Mouse (Mus musculus) limb, embryonic 12.5 days (tissue): ENCODE data around the gene Smyd5. TPM values are rescaled to one million over a fixed set of nuclear protein-coding genes. Genes with fewer than 3 reads are reported as not detected.

Experiments
- ATAC-seq: fragments of 200-750 bp; cut with Nextera tagmentation; 2 replicates; pipeline ENCODE4 v1.8.0; 2017; ENCODE audit warnings: low read depth, moderate TSS enrichment; ENCODE audit not compliant: insufficient number of reproducible peaks, insufficient read depth, low FRiP score, low TSS enrichment
- H3K27ac ChIP-seq: fragments of 300-500 bp; sonication (generic); 2 replicates; pipeline ENCODE4 v1.5.1; 2016; ENCODE audit warnings: mild to moderate bottlenecking, moderate library complexity
- H3K27me3 ChIP-seq: fragments of 300-500 bp; sonication (generic); 2 replicates; pipeline ENCODE4 v1.6.1; 2016; ENCODE audit warnings: mild to moderate bottlenecking, moderate library complexity
- H3K36me3 ChIP-seq: fragments of 300-500 bp; sonication (generic); 2 replicates; pipeline ENCODE4 v1.6.1; 2016; ENCODE audit warnings: mild to moderate bottlenecking, moderate library complexity
- H3K4me1 ChIP-seq: fragments of 300-500 bp; sonication (generic); replicated peaks from 2 replicates; pipeline ENCODE4 v1.6.1; 2016
- H3K4me2 ChIP-seq: fragments of 300-500 bp; sonication (generic); 2 replicates; pipeline ENCODE4 v1.6.1; 2016; ENCODE audit warnings: mild to moderate bottlenecking, moderate library complexity
- H3K4me3 ChIP-seq: fragments of 300-500 bp; sonication (generic); replicated peaks from 2 replicates; pipeline ENCODE4 v1.5.1; 2016; ENCODE audit warnings: mild to moderate bottlenecking
- H3K9ac ChIP-seq: fragments of 300-500 bp; sonication (generic); replicated peaks from 2 replicates; pipeline ENCODE4 v1.6.1; 2016; ENCODE audit warnings: mild to moderate bottlenecking, moderate library complexity
- H3K9me3 ChIP-seq: fragments of 300-500 bp; sonication (generic); 2 replicates; pipeline ENCODE4 v1.6.1; 2016; ENCODE audit warnings: mild to moderate bottlenecking, moderate library complexity
- WGBS: fragments of 180-500 bp; shearing (Covaris S2); methylation state at CpG from one replicate; pipeline ENCODE4 v1.1.7; 2016; 5-methylcytosine and 5-hydroxymethylcytosine counted together
- polyA plus RNA-seq: library from polyadenylated mRNA; unstranded; fragments of >200 nt; fragmentation: Nextera tagmentation; extraction: Ambion mirVana; gene quantifications from 2 replicates; pipeline ENCODE4 v1.2.1, GENCODE M21; 2016

The Smyd5 gene
- 65.2 and 66.2 TPM in 2 replicates for polyA plus RNA-seq

DNA sequence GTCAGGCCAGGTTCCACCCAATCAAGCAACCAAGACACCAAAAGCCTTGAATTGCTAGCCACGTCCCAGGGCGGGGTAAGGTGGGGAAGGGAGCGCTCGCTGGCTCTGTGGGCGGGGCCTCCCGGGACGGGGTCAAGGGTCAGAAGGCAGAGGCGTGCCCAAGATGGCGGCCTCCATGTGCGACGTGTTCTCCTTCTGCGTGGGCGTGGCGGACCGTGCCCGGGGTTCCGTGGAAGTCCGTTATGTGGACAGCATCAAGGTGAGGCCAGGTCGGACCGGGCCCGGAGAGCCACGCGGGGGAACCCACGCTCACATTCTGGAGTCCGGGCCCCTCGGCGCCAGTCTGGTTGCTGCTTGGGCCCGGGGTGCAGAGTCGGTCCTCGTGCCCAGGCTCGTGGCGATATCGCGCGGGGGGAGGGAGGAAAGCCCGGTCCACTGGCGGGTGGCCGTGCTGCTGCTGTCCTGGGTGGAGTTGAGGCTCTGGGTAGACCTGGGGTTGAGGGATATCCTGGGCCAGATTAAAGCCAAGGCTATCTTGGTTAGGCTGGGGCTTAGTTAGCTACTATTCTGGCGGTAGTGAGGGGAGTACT, at the start of gene Smyd5:
Gene Smyd5 (plus strand): TSS at position 148 of the 590 bp plus-strand sequence.
- ATAC-seq: peak; percentile 81
- Histone ChIP-seq H3K27ac (peak within 1 kb of the TSS; percentile 35; the same call in 1 of the 2 replicates), H3K4me2 (peak within 1 kb of the TSS; percentile 76), H3K27me3 (peaks cover 13% of the 10 kb centered on the region), H3K4me1 (no peaks in the 10 kb centered on the region; the same call in 1 of the 2 replicates), H3K9me3 (no peaks in the 10 kb centered on the region), H3K4me3 (peak within 1 kb of the TSS; percentile 92), H3K36me3 (no peaks in the 10 kb centered on the region), H3K9ac (peak within 1 kb of the TSS; percentile 81)
- WGBS: under 1% methylated on average over 39 of the region's 39 CpGs

DNA sequence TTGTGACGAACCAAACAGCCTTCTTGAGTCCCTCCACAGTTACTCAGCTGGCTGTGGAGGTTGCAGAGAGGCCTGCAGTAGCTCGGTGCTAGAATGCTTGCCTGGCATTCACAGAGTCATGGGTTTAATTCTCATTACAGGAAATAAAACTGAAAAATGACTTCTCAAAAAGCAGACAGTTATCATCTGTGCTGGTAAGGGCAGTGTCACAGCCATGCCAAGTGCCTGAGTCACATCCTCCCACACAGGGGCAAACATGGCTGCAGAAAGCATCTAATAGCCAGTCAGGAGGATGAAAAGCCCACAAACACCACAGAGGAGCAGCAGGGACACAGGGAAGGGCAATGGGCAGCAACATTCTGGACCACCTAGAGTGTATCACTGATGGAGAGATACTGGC, 49.0 kb upstream of the Smyd5 start:
- H3K4me3 ChIP-seq: no peak overlapping the region
- 84% methylated on average over 2 of the region's 2 CpGs for WGBS
- no peak overlapping the region for H3K27ac ChIP-seq
- H3K9me3 ChIP-seq: no peaks in the 10 kb centered on the region
- peaks cover 14% of the 10 kb centered on the region for H3K27me3 ChIP-seq
- no peak overlapping the region for H3K4me2 ChIP-seq
- ATAC-seq: no peak
- no peaks in the 10 kb centered on the region for H3K36me3 ChIP-seq
- no peak overlapping the region for H3K9ac ChIP-seq
- peaks cover 7% of the 10 kb centered on the region for H3K4me1 ChIP-seq

DNA sequence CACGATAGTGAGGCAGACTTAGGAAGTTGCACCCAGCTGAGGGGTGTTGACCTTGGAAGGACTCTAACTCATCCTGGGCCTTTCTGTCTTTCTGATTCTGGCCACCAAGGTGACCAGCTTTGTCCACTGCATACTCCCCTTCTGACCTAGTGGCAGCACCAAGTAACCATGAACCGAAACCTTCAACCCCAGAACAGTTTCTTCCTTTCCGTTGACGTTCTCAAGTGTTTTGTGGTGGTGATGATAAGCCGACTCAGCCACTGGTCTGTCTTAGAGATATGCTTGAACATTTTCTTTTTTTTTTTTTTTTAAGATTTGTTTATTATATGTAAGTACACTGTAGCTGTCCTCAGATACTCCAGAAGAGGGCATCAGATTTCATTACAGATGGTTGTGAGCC, 43.2 kb upstream of the Smyd5 start:
- no peak for ATAC-seq
- Histone ChIP-seq H3K36me3 (no peaks in the 10 kb centered on the region), H3K4me3 (no peak overlapping the region), H3K27me3 (peaks cover 32% of the 10 kb centered on the region), H3K27ac (no peak overlapping the region), H3K9me3 (no peaks in the 10 kb centered on the region), H3K4me1 (no peaks in the 10 kb centered on the region), H3K4me2 (no peak overlapping the region), H3K9ac (no peak overlapping the region)
- WGBS: 76% methylated on average over 5 of the region's 5 CpGs

DNA sequence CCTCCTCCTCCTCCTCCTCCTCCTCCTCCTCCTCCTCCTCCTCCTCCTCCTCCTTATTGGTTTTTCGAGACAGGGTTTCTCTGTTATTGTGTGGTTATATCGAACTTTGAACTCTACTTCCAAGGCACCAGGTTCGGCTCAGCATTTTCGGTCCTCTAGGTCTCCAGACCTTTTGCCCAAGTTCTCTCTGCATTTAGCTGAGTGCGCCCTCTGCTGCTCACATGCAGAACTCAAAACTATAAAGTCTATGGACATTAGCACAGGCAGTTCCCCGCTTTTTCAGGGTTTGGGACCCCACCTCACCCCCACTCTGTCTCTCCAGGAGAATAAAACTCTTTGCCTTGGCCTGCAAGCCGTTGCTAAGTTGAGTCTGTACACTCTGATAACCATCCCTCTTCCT, 40.0 kb upstream of the Smyd5 start:
- H3K36me3 ChIP-seq: no peaks in the 10 kb centered on the region
- no peaks in the 10 kb centered on the region for H3K9me3 ChIP-seq
- WGBS: 30% methylated on average over 6 of the region's 7 CpGs
- no peak overlapping the region for H3K4me2 ChIP-seq
- H3K27ac ChIP-seq: no peak overlapping the region
- no peak overlapping the region for H3K9ac ChIP-seq
- H3K4me1 ChIP-seq: no peaks in the 10 kb centered on the region
- peaks cover 20% of the 10 kb centered on the region for H3K27me3 ChIP-seq
- H3K4me3 ChIP-seq: no peak overlapping the region
- no peak for ATAC-seq

DNA sequence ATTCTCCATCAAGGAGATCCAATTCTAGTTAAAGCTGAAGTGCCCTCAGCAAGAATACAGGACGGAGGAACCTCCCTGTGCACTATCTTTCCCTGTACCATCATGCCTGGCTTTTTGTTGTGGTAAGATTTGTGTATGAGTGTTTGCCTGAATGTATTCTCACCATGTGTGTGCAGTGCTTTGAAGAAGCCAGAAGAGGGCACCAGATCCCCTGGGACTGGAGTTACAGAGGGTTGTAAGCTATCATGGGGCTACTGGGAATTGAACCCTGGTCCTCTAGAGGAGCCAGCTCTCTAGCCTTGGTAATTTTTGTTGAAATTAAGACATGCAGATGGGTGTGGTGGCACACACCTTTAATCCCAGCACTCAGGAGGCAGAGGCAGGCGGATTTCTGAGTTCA, 36.4 kb upstream of the Smyd5 start:
- Histone ChIP-seq H3K4me2 (no peak overlapping the region), H3K4me1 (peaks cover 6% of the 10 kb centered on the region), H3K9ac (no peak overlapping the region), H3K27ac (no peak overlapping the region), H3K4me3 (no peak overlapping the region), H3K27me3 (peaks cover 10% of the 10 kb centered on the region), H3K9me3 (no peaks in the 10 kb centered on the region), H3K36me3 (no peaks in the 10 kb centered on the region)
- ATAC-seq: no peak
- WGBS: 82% methylated on average over 2 of the region's 2 CpGs

DNA sequence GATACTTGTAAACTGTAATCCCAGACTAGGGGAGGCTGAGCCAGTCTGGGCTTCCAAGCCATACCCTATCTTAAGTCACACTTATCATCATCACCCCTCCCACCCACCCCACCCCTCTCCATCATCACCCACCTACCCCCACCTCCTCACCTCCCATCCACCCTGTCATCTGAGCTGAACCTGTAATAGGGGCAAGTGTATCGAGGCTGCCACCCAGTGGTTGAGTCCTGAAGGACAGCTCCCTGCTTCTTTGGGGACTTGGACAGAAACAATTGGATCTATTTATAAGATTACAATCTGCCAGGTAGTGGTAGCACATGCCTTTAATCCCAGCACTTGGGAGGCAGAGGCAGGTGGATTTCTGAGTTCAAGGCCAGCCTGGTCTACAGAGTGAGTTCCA, 34.6 kb upstream of the Smyd5 start:
- H3K9me3 ChIP-seq: no peaks in the 10 kb centered on the region
- H3K27me3 ChIP-seq: peaks cover 4% of the 10 kb centered on the region
- no peak for ATAC-seq
- no peak overlapping the region for H3K4me2 ChIP-seq
- no peak overlapping the region for H3K9ac ChIP-seq
- no peaks in the 10 kb centered on the region for H3K36me3 ChIP-seq
- WGBS: 50% methylated on average over 1 of the region's 1 CpGs
- peaks cover 6% of the 10 kb centered on the region for H3K4me1 ChIP-seq
- no peak overlapping the region for H3K4me3 ChIP-seq
- H3K27ac ChIP-seq: no peak overlapping the region

DNA sequence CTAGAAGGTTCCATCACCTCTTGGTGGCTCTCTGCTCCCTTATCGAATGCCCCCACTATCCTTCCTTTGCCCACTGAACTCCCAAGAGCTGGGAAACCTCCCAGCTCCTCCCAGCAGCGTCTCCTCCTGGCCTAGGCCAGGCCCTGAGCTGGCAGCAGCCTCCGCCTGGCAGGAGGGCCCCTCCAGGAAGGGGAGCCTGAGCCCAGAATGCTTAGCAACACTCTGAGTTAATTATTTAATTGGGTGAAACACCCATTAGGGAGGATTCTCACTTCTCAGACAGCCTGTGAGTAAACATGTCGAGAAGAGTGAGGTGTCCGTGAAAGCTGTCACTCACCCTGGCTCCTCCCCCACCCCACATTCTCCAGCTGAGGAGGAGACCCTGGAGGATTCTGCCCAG, 32.1 kb upstream of the Smyd5 start:
- H3K9ac ChIP-seq: no peak overlapping the region
- H3K4me1 ChIP-seq: peaks cover 6% of the 10 kb centered on the region
- H3K9me3 ChIP-seq: no peaks in the 10 kb centered on the region
- no peak overlapping the region for H3K27ac ChIP-seq
- no peaks in the 10 kb centered on the region for H3K36me3 ChIP-seq
- no peak for ATAC-seq
- no peak overlapping the region for H3K4me3 ChIP-seq
- peaks cover 8% of the 10 kb centered on the region for H3K27me3 ChIP-seq
- WGBS: 21% methylated on average over 5 of the region's 5 CpGs
- H3K4me2 ChIP-seq: no peak overlapping the region

DNA sequence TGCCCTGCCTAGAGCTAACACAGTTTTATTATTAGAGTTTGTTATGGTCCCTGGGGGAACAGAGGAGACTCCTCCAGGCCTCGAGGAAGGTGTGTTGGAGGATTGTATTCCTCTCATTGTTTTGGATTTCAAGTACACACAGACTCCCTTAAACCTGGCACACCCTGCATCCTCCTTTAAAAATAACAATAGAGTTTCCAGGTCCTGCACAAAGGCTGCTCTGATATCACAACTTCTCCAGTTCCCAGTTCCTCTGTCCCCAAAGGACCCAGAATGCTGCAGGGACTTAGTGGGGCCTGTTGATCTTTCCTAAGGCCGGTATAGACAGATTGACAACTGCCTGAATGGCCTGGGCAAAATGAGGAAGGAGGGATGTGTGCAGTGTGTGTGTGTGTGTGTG, 29.2 kb upstream of the Smyd5 start:
- Histone ChIP-seq H3K4me3 (no peak overlapping the region), H3K4me2 (no peak overlapping the region), H3K9ac (no peak overlapping the region), H3K9me3 (no peaks in the 10 kb centered on the region), H3K36me3 (no peaks in the 10 kb centered on the region), H3K4me1 (peaks cover 6% of the 10 kb centered on the region), H3K27ac (no peak overlapping the region), H3K27me3 (peaks cover 36% of the 10 kb centered on the region)
- no peak for ATAC-seq
- 47% methylated on average over 2 of the region's 2 CpGs for WGBS

DNA sequence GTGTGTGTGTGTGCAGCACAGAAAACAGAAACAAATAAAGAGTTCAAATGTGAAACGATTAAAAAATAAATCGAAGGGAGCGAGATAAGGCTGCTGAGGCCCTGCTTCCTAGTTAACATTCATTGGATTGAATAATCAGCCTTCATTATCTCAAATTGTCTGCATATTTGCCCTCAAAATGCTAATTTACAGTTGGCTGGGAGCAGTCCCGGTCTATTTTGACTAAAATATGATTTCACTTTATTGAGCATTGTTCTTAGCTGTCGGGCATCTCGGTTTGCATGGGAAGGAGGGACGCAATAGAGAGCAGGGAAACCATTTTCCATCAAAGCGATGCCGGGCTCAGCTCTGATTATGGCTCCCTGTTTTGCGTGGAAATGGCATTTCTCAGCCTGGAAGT, 28.8 kb upstream of the Smyd5 start:
- no peak for ATAC-seq
- Histone ChIP-seq H3K36me3 (no peaks in the 10 kb centered on the region), H3K4me3 (no peak overlapping the region), H3K9me3 (no peaks in the 10 kb centered on the region), H3K27ac (no peak overlapping the region), H3K4me2 (no peak overlapping the region), H3K27me3 (peaks cover 40% of the 10 kb centered on the region), H3K9ac (no peak overlapping the region), H3K4me1 (peaks cover 6% of the 10 kb centered on the region)
- 84% methylated on average over 10 of the region's 10 CpGs for WGBS

DNA sequence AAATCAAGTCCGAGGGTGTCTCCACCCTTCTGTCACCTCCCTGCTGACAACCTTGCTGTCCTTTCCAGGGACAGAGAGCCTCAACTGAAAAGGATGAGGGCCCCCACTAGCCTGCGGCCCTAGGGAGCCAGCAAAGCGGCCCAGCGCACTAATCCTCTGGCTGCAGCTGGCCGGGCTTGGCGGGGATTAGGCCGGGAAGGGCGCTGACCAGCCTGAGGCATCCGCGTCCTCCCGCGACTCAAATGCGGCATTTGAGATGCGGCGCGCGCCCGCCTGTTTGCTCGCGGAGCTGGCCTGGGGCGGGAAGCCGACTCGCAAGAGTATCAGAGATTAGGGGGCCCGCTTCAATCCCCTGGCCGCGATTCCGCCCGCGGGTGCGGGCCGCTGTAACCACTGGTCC, 22.8 kb upstream of the Smyd5 start:
- ATAC-seq: no peak
- Histone ChIP-seq H3K36me3 (no peaks in the 10 kb centered on the region), H3K4me3 (peak overlapping the region; percentile 20; the same call in 1 of the 2 replicates), H3K27me3 (peaks cover 66% of the 10 kb centered on the region), H3K27ac (no peak overlapping the region), H3K9me3 (no peaks in the 10 kb centered on the region), H3K4me2 (peak overlapping the region; percentile 43), H3K9ac (peak overlapping the region; percentile 42), H3K4me1 (peaks cover 6% of the 10 kb centered on the region)
- WGBS: under 1% methylated on average over 31 of the region's 31 CpGs

DNA sequence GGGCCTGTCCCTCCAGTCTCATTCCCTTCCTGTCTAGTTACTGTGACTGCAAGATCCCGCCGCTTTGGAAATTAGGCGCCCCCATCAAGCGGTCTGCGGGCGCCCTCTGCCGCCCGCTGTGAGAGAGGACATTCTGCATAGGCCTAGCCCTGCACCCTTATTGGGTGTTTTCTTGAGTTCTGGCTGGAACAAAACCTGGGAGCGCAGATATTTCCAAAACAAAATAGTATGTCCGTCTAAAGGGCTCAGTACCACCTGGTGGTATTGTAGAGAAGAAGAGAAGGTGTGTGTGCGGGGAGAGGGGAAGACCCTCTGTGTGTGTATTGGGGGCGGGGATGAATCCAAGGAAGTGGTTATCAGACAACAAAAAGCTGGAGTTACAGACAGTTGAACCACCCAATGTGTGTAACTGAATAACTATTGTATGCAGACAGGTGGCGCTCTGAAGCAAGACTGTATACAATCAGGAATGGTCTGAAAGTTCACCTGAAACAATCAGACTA, 21.0 kb upstream of the Smyd5 start:
- peak; percentile 46; the same call in 1 of the 2 replicates for ATAC-seq
- no peak overlapping the region for H3K9ac ChIP-seq
- no peak overlapping the region for H3K27ac ChIP-seq
- no peaks in the 10 kb centered on the region for H3K36me3 ChIP-seq
- no peak overlapping the region for H3K4me2 ChIP-seq
- H3K4me3 ChIP-seq: no peak overlapping the region
- 11% methylated on average over 13 of the region's 13 CpGs for WGBS
- peaks cover 56% of the 10 kb centered on the region for H3K27me3 ChIP-seq
- H3K9me3 ChIP-seq: no peaks in the 10 kb centered on the region
- peaks cover 6% of the 10 kb centered on the region for H3K4me1 ChIP-seq

DNA sequence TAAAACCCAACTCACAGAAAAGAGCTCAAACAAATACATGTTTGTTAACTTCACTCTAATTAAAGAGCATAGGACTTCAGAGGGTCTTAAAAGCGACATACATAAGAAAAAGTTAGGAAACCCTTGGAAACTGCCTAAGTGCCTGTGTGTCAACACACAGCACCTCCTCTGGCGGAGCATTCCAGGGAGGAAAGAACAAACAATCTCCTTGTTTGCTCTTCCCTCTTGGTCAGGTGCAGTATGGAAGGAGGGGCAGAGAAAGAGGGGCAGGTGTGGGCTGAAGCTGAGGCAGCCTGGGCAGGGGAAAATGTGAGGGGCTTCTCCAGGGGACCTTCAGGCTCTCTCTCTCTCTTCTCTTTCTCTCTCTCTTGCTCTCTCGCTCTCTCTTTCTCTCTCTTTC, 16.0 kb upstream of the Smyd5 start:
- no peak overlapping the region for H3K9ac ChIP-seq
- 47% methylated on average over 3 of the region's 3 CpGs for WGBS
- H3K4me2 ChIP-seq: no peak overlapping the region
- H3K9me3 ChIP-seq: no peaks in the 10 kb centered on the region
- peaks cover 6% of the 10 kb centered on the region; the same call in 1 of the 2 replicates for H3K27me3 ChIP-seq
- H3K4me1 ChIP-seq: no peaks in the 10 kb centered on the region
- ATAC-seq: no peak
- H3K4me3 ChIP-seq: no peak overlapping the region
- H3K36me3 ChIP-seq: no peaks in the 10 kb centered on the region
- no peak overlapping the region for H3K27ac ChIP-seq
